Mouse (Mus musculus): ENCODE results near the gene Arhgef40. TPM values are rescaled to one million over a fixed set of nuclear protein-coding genes. Genes with fewer than 3 reads are reported as not detected.

Arhgef40 gene
- total RNA-seq, 2 experiments from 2014 or later = 9.6 to 14.1 TPM

GRCm38 (mm10) chr14:51985301-51986152, 1.0 kb downstream of the Arhgef40 start:
- no peak for TF ChIP-seq CTCF (IDR thresholded peaks at IDR 0.05)
- Histone ChIP-seq H3K4me3 (peak overlapping the region; percentile 86), H3K27ac (peak overlapping the region; percentile 89)
- intact Hi-C loops (cut with DNase I) = loop anchor here (2.0 to 5.0 kb wide), 2 partner anchors 43 to 73 kb away; no protein-coding TSS in a partner anchor
- DNase-seq = peak; percentile 92

- Histone ChIP-seq H3K27ac (peak overlapping the region; percentile 89), H3K4me3 (peak overlapping the region; percentile 86)
- intact Hi-C loops (cut with DNase I) = loop anchor here (5.0 kb wide), 1 partner anchor 44 kb away; no protein-coding TSS in a partner anchor
- TF ChIP-seq CTCF (IDR thresholded peaks at IDR 0.05) = no peak
- DNase-seq = no peak
Measured at GRCm38 (mm10) chr14:51986153-51986505, 1.6 kb downstream of the Arhgef40 start.

- intact Hi-C loops (cut with DNase I) = loop anchor here (5.0 kb wide), 1 partner anchor 45 kb away; no protein-coding TSS in a partner anchor
- no peak for DNase-seq
- H3K4me3 ChIP-seq = no peak overlapping the region
- peak overlapping the region; percentile 89 for H3K27ac ChIP-seq
- TF ChIP-seq CTCF (IDR thresholded peaks at IDR 0.05) = no peak
Measured at GRCm38 (mm10) chr14:51987177-51987576, 2.7 kb downstream of the Arhgef40 start.

GRCm38 (mm10) chr14:51988731-51989130, 4.2 kb downstream of the Arhgef40 start:
- no peak overlapping the region for H3K27ac ChIP-seq
- TF ChIP-seq CTCF (IDR thresholded peaks at IDR 0.05) = no peak
- no peak for DNase-seq
- intact Hi-C loops (cut with DNase I) = loop anchor here (5.0 kb wide), 1 partner anchor 46 kb away; no protein-coding TSS in a partner anchor
- H3K4me3 ChIP-seq = no peak overlapping the region

- Histone ChIP-seq H3K4me3 (no peak overlapping the region), H3K27ac (0 out of 2 replicates have a peak overlapping the region, but pooled peaks have one; percentile 12)
- no peak for DNase-seq
- intact Hi-C loops (cut with DNase I) = loop anchor here (5.0 kb wide), 1 partner anchor 47 kb away; no protein-coding TSS in a partner anchor
- no peak for TF ChIP-seq CTCF (IDR thresholded peaks at IDR 0.05)
Measured at GRCm38 (mm10) chr14:51989461-51989970, 5.0 kb downstream of the Arhgef40 start.

GRCm38 (mm10) chr14:51994453-51994852, 9.9 kb downstream of the Arhgef40 start:
- intact Hi-C loops (cut with DNase I) = no loop called here
- H3K4me3 ChIP-seq = no peak overlapping the region
- no peak for DNase-seq
- no peak overlapping the region for H3K27ac ChIP-seq
- no peak for TF ChIP-seq CTCF (IDR thresholded peaks at IDR 0.05)

GRCm38 (mm10) chr14:51995219-51995871, 10.8 kb downstream of the Arhgef40 start:
- DNase-seq = no peak
- intact Hi-C loops (cut with DNase I) = no loop called here
- Histone ChIP-seq H3K27ac (no peak overlapping the region), H3K4me3 (no peak overlapping the region)
- no peak for TF ChIP-seq CTCF (IDR thresholded peaks at IDR 0.05)

- intact Hi-C loops (cut with DNase I) = no loop called here
- DNase-seq = no peak
- peak; percentile 61 for TF ChIP-seq CTCF (IDR thresholded peaks at IDR 0.05)
- Histone ChIP-seq H3K27ac (no peak overlapping the region), H3K4me3 (no peak overlapping the region)
Measured at GRCm38 (mm10) chr14:51996231-51996841, 11.8 kb downstream of the Arhgef40 start.

- H3K4me3 ChIP-seq = no peak overlapping the region
- no peak for DNase-seq
- intact Hi-C loops (cut with DNase I) = no loop called here
- TF ChIP-seq CTCF (IDR thresholded peaks at IDR 0.05) = no peak
- H3K27ac ChIP-seq = no peak overlapping the region
Measured at GRCm38 (mm10) chr14:51996866-51997265, 12.3 kb downstream of the Arhgef40 start.

- Histone ChIP-seq H3K27ac (no peak overlapping the region), H3K4me3 (no peak overlapping the region)
- DNase-seq = no peak
- intact Hi-C loops (cut with DNase I) = no loop called here
- TF ChIP-seq CTCF (IDR thresholded peaks at IDR 0.05) = no peak
Measured at GRCm38 (mm10) chr14:51997483-51997882, 13.0 kb downstream of the Arhgef40 start.

GRCm38 (mm10) chr14:52003981-52004495, 19.5 kb downstream of the Arhgef40 start:
- TF ChIP-seq CTCF (IDR thresholded peaks at IDR 0.05) = no peak
- intact Hi-C loops (cut with DNase I) = no loop called here
- no peak for DNase-seq
- Histone ChIP-seq H3K27ac (no peak overlapping the region), H3K4me3 (no peak overlapping the region)

GRCm38 (mm10) chr14:52005141-52005540, 20.6 kb downstream of the Arhgef40 start:
- no peak for DNase-seq
- Histone ChIP-seq H3K4me3 (no peak overlapping the region), H3K27ac (no peak overlapping the region)
- intact Hi-C loops (cut with DNase I) = loop anchor here (5.0 kb wide), 2 partner anchors 103 to 118 kb away; no protein-coding TSS in a partner anchor
- no peak for TF ChIP-seq CTCF (IDR thresholded peaks at IDR 0.05)

Measured in gastrocnemius, adult 2 months (tissue).